Mouse (Mus musculus) kidney, embryonic 14.5 days (tissue): ENCODE results near the gene Rapgef4. TPM values are rescaled to one million over a fixed set of nuclear protein-coding genes. Genes with fewer than 3 reads are reported as not detected.

Source experiments
- ATAC-seq: fragments of 200-750 bp; cut with Nextera tagmentation; 2 replicates; pipeline ENCODE4 v1.8.0; 2017; ENCODE audit warnings: moderate number of reproducible peaks, mild to moderate bottlenecking, moderate TSS enrichment, moderate library complexity; ENCODE audit not compliant: low FRiP score, low TSS enrichment
- H3K27ac ChIP-seq: fragments of 300-500 bp; sonication (generic); 2 replicates; pipeline ENCODE4 v1.5.1; 2014; ENCODE audit warnings: low read depth, mild to moderate bottlenecking, low read length, moderate library complexity, mixed read lengths
- H3K27me3 ChIP-seq: fragments of 300-500 bp; sonication (generic); 2 replicates; pipeline ENCODE4 v1.6.1; 2014; ENCODE audit warnings: mild to moderate bottlenecking, low read length; ENCODE audit not compliant: control insufficient read depth, insufficient read depth
- H3K36me3 ChIP-seq: fragments of 300-500 bp; sonication (generic); 2 replicates; pipeline ENCODE4 v1.6.1; 2014; ENCODE audit warnings: low read length, mixed read lengths; ENCODE audit not compliant: control insufficient read depth, insufficient read depth
- H3K4me1 ChIP-seq: fragments of 300-500 bp; sonication (generic); 2 replicates; pipeline ENCODE4 v1.6.1; 2014; ENCODE audit warnings: low read length, mixed read lengths; ENCODE audit not compliant: control insufficient read depth, insufficient read depth
- H3K4me2 ChIP-seq: fragments of 300-500 bp; sonication (generic); replicated peaks from 2 replicates; pipeline ENCODE4 v1.6.1; 2014; ENCODE audit warnings: low read depth, mild to moderate bottlenecking, low read length
- H3K4me3 ChIP-seq: fragments of 300-500 bp; sonication (generic); 2 replicates; pipeline ENCODE4 v1.5.1; 2014; ENCODE audit warnings: mild to moderate bottlenecking, low read length
- H3K9ac ChIP-seq: fragments of 300-500 bp; sonication (generic); 2 replicates; pipeline ENCODE4 v1.6.1; 2014; ENCODE audit warnings: low read depth, mild to moderate bottlenecking, low read length, moderate library complexity
- H3K9me3 ChIP-seq: fragments of 300-500 bp; sonication (generic); 2 replicates; pipeline ENCODE4 v1.6.1; 2016; ENCODE audit warnings: low read length; ENCODE audit not compliant: control insufficient read depth
- WGBS: fragments of 180-500 bp; shearing (Covaris S2); extraction: QIAGEN DNeasy Blood & Tissue Kit; methylation state at CpG from one replicate; pipeline ENCODE4 v1.1.7; 2014; 5-methylcytosine and 5-hydroxymethylcytosine counted together
- polyA plus RNA-seq: library from polyadenylated mRNA; unstranded; fragments of >200 nt; fragmentation: Nextera tagmentation; extraction: Ambion mirVana; gene quantifications from 2 replicates; pipeline ENCODE4 v1.2.1, GENCODE M21; 2014

Gene Rapgef4
- polyA plus RNA-seq, 1 experiment from 2014 or later: 4.2 TPM

DNA sequence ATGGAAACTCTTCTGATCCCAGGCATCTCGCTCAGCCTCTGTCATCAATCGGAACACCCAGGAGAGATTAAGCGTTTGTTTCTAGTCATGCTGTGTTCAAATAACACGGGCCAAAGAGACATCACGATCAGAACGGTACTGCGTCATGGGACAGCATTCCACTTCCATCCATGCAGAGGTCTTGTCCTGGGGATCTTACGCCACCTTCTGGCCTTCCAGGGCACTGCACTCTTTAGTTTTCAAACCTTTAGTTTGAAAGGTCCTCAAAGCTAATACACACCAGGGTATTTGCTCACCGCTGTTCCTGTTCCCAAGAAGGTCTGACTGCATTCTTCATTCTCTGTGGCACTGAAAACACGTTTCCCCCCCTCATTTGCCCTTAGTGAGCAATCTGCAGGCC is 61.1 kb downstream of the Rapgef4 start:
- no peaks in the 10 kb centered on the region for H3K9me3 ChIP-seq
- WGBS: 94% methylated on average over 10 of the region's 10 CpGs
- H3K4me1 ChIP-seq: no peaks in the 10 kb centered on the region
- no peak overlapping the region for H3K4me2 ChIP-seq
- no peak overlapping the region for H3K27ac ChIP-seq
- no peak overlapping the region for H3K9ac ChIP-seq
- H3K27me3 ChIP-seq: no peaks in the 10 kb centered on the region
- ATAC-seq: no peak
- no peaks in the 10 kb centered on the region for H3K36me3 ChIP-seq
- H3K4me3 ChIP-seq: no peak overlapping the region

DNA sequence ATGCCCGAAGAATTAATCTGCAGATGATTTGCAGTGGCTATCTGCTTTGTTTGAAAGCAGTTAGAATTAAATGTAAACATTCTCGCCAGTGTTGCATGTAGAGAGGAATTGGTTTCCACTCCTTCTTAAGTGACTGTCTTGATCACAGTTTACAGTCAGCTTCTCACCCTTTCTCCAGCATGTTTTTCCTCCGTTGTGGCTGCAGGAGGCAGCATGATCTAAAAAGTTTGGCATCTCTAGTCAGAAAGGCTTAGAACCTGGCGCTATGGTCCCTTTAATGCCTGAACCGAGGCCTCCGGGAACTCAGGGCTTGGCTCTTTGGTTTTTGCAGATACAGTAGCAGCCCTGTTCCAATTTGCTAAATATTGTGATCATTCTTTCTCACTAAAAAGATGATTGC is 63.2 kb downstream of the Rapgef4 start:
- WGBS: 51% methylated on average over 6 of the region's 6 CpGs
- Histone ChIP-seq H3K4me1 (no peaks in the 10 kb centered on the region), H3K4me3 (no peak overlapping the region), H3K9me3 (no peaks in the 10 kb centered on the region), H3K36me3 (no peaks in the 10 kb centered on the region), H3K27me3 (no peaks in the 10 kb centered on the region), H3K27ac (no peak overlapping the region), H3K4me2 (no peak overlapping the region), H3K9ac (no peak overlapping the region)
- ATAC-seq: no peak

DNA sequence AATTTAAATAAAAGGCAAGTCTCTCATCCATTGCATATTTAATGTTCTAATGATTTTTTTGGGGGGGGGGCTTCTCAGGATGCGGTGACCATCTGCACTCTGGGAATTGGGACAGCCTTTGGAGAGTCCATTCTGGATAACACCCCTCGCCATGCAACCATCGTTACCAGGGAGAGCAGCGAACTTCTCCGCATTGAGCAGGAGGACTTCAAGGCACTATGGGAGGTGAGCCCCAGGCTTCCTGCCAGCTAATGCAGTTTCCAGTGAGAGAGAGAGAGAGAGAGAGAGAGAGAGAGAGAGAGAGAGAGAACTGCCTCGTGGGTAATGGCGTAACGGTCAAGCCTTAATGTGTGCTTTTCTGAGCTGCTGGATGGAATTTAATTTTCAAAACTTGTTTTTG is 64.0 kb downstream of the Rapgef4 start:
- 92% methylated on average over 8 of the region's 8 CpGs for whole genome bisulfite sequencing
- H3K27me3 ChIP-seq: no peaks in the 10 kb centered on the region
- H3K36me3 ChIP-seq: no peaks in the 10 kb centered on the region
- H3K4me2 ChIP-seq: no peak overlapping the region
- H3K4me3 ChIP-seq: no peak overlapping the region
- no peak for ATAC-seq
- H3K4me1 ChIP-seq: no peaks in the 10 kb centered on the region
- H3K9me3 ChIP-seq: no peaks in the 10 kb centered on the region
- H3K9ac ChIP-seq: no peak overlapping the region
- no peak overlapping the region for H3K27ac ChIP-seq

DNA sequence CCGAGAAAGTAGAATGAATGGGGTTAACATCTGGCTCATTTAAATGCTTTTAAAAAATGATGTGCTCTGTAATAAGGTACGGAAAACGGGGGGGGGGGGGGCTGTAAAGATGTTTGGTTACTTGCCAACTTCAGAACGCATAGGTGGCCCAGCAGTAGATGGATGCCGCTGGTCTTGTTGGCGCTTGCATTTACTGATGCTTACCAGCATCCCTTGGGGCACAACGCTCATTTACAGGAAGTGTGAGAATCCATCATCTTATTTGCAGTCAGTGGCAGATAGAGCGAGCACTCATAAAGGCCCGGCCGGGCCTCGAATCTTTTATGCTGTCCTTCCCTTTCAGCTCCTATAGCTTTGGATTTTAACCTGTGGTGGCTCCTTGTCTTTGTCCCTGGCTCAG is 64.6 kb downstream of the Rapgef4 start:
- H3K27me3 ChIP-seq: no peaks in the 10 kb centered on the region
- no peak overlapping the region for H3K4me2 ChIP-seq
- no peak overlapping the region for H3K9ac ChIP-seq
- H3K4me3 ChIP-seq: no peak overlapping the region
- no peak for ATAC-seq
- H3K9me3 ChIP-seq: no peaks in the 10 kb centered on the region
- 76% methylated on average over 11 of the region's 11 CpGs for WGBS
- no peak overlapping the region for H3K27ac ChIP-seq
- no peaks in the 10 kb centered on the region for H3K4me1 ChIP-seq
- no peaks in the 10 kb centered on the region for H3K36me3 ChIP-seq

DNA sequence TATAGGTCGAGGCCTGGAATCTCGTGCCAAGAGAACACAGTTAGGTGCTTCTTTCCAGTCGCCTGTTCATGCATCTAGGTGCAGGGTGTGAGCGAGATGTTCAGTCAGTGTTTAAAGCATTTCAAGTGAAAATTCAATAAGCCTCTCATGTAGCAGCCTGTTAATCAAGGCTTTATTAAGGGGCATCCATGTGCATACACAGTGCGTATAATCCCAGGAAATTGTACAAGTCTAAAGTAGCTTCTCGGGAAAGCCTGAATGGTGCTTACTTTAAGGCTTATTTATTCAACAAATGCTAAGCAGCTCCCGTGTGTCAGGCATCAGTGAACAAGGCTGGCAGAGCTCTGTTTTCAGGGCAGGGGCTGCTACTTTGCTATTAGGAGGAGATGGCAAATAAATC is 69.4 kb downstream of the Rapgef4 start:
- Histone ChIP-seq H3K9ac (no peak overlapping the region), H3K4me3 (no peak overlapping the region), H3K9me3 (no peaks in the 10 kb centered on the region), H3K27me3 (no peaks in the 10 kb centered on the region), H3K4me1 (0 out of 2 replicates have a peak, but pooled peaks cover 3% of the 10 kb centered on the region), H3K36me3 (no peaks in the 10 kb centered on the region), H3K4me2 (no peak overlapping the region), H3K27ac (no peak overlapping the region)
- WGBS: 40% methylated on average over 7 of the region's 7 CpGs
- no peak for ATAC-seq

DNA sequence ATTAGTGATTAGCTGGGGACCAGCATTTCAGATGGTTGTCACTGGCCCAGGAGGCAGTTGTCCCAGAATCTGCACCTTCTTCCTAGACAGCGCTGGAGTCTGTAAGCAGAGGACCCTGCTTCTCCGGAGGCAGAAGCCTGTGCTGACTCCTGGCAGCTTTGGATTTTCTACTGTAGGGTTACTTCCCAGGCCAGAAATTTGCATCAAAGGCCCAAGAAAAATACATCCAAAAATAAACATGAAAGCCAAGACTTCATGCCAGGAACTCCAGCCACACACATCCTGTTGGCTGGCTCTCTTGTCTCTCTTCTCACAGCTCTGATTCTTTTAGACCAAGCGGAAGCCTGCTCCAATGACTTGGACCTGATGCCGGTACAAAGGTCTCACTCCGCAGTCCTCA is 73.2 kb downstream of the Rapgef4 start:
- peak overlapping the region; percentile 17; the same call in 1 of the 2 replicates for H3K27ac ChIP-seq

DNA sequence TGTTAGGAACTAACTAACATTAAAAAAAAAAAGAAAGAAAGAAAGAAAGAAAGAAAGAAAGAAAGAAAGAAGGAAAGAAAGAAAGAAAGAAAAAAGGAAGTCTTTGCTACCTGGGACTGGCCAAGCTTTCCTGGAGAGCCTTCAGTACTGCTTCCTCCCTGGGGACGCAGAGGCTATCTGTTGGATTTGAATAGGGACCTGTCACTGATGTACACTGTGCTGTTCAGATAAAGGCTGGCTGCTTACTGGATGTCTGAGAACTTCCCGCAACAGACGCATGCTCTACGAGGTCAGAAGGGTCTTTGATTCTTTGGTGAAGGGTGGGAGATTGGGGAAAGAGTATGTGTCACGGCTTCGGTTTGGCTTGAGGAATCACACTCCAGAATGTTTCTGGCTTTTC is 73.7 kb downstream of the Rapgef4 start:
- no peak overlapping the region for H3K4me2 ChIP-seq
- H3K4me1 ChIP-seq: peaks cover 8% of the 10 kb centered on the region; the same call in 1 of the 2 replicates
- H3K9ac ChIP-seq: no peak overlapping the region
- no peaks in the 10 kb centered on the region for H3K36me3 ChIP-seq
- 83% methylated on average over 6 of the region's 6 CpGs for WGBS
- H3K4me3 ChIP-seq: no peak overlapping the region
- H3K27me3 ChIP-seq: no peaks in the 10 kb centered on the region
- H3K9me3 ChIP-seq: no peaks in the 10 kb centered on the region
- H3K27ac ChIP-seq: no peak overlapping the region
- no peak for ATAC-seq

More for the DNA sequence above, 73.2 kb downstream of the Rapgef4 start:
- ATAC-seq: no peak
- Histone ChIP-seq H3K9ac (no peak overlapping the region), H3K4me1 (peaks cover 8% of the 10 kb centered on the region; the same call in 1 of the 2 replicates), H3K27me3 (no peaks in the 10 kb centered on the region), H3K4me2 (no peak overlapping the region; the same call in 1 of the 2 replicates), H3K36me3 (no peaks in the 10 kb centered on the region), H3K4me3 (no peak overlapping the region), H3K9me3 (no peaks in the 10 kb centered on the region)
- 79% methylated on average over 5 of the region's 5 CpGs for WGBS

DNA sequence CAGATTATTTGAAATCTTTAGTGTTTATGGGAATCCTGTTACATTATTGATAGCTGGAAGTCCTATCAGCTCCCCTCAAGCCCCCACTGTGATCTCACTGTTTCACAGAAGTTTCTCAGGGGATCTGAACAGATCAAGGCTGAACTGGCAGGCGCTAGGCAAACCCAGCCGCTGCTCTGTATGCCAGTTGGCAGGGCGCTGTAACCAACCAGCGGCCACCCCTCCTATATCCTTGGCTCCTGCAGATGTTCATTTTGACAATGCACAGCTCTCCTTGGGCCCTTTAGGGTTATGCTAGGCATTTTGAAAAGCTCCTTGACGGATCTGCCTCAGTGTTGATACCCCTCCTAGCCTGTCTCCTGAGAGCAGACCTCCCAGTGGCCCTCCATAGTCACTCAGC is 74.4 kb downstream of the Rapgef4 start:
- H3K4me2 ChIP-seq: peak overlapping the region; percentile 23; the same call in 1 of the 2 replicates
- H3K27me3 ChIP-seq: no peaks in the 10 kb centered on the region
- H3K36me3 ChIP-seq: no peaks in the 10 kb centered on the region
- 90% methylated on average over 5 of the region's 5 CpGs for WGBS
- H3K27ac ChIP-seq: no peak overlapping the region
- ATAC-seq: no peak
- peaks cover 8% of the 10 kb centered on the region; the same call in 1 of the 2 replicates for H3K4me1 ChIP-seq
- no peaks in the 10 kb centered on the region for H3K9me3 ChIP-seq
- peak overlapping the region; percentile 9; the same call in 1 of the 2 replicates for H3K4me3 ChIP-seq
- no peak overlapping the region for H3K9ac ChIP-seq

DNA sequence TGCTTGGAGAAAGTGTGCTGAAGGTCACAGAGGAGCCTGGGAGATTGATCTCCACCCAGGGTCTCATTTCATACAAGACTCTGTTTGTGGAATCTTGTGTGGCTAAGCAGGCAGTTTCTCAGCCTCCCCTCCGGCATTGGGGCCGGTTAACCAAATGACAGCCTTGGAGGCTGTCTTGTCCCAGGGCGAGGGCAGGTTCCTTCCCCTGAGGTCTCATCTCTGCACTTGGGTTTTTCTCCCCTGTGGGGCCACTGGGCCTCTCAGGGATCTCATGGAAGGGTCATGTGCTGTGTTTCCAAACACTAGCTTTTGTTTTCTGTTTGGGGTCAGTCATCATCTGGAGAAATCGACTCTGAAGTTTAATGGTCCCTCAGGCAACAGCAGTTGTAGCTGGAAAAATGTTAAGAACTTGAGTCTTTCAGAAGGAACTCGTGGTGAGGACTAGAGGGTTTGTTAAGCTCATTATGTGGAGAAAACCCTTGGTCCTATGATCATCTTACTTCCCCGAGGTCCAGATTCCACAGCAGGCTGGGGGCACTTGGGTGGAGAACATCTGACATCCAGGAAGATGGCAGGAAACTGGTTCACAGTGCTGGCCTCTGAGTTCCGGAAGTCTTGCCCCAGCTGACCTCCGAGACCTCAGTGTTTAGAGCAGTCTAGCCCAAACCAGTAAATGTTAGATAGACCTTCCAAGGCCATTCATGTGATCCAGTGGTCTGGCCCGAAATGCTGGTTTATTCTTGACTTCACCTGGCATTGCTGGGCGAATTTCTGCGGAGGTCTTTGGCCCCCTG is 75.2 kb downstream of the Rapgef4 start:
- H3K27me3 ChIP-seq: no peaks in the 10 kb centered on the region
- WGBS: 63% methylated on average over 11 of the region's 11 CpGs
- H3K36me3 ChIP-seq: no peaks in the 10 kb centered on the region
- no peaks in the 10 kb centered on the region for H3K9me3 ChIP-seq
- peak overlapping the region; percentile 47; the same call in 1 of the 2 replicates for H3K27ac ChIP-seq
- H3K9ac ChIP-seq: no peak overlapping the region
- H3K4me1 ChIP-seq: peaks cover 5% of the 10 kb centered on the region; the same call in 1 of the 2 replicates
- no peak for ATAC-seq
- peak overlapping the region; percentile 23 for H3K4me2 ChIP-seq
- H3K4me3 ChIP-seq: 0 out of 2 replicates have a peak overlapping the region, but pooled peaks have one; percentile 9
